Mouse (Mus musculus): ENCODE measurements at regions not wholly inside any gene's neighbourhood (a gene's known extent, or its start where the extent isn't known, plus 50 kb on each side); places are given as distances from the start of the nearest gene placed in this dataset.

DNA sequence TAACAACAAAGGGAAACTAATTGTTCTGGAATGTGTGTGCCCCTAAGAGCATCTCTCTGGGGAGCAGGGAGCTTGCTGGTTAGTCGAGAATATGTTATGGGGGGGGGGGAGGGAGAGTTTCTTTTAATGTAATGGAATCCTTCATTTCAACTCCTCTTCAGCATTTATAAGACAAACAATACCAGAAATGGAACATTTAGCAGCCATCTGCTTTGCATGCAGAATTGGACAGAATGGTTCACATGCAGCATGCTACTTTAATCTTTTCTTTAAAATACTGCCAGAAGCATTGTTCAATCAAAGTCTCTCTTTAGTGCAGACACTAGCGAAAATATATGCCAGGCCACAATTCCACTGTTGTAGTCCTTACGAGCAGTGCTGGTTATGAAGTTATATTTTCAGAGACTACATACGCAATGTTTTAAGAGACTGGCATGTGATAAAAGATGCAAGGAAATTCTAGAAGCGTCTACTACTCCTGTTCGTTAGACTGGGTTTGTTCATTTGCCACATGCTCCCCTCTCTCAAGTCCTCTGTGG is 74.2 kb upstream of the Peli1 start:
- Histone ChIP-seq H3K4me3 (ENCODE audit: control insufficient read depth in 1 of 2, insufficient read depth in 1 of 2, low read depth in 2 of 2, low read length in 2 of 2) (no peak overlapping the region), H3K36me3 (ENCODE audit: control insufficient read depth in 1 of 2, insufficient read depth in 2 of 2, low read length in 2 of 2) (no peaks in the 10 kb centered on the region), H3K9ac (ENCODE audit: control insufficient read depth, low read depth, low read length, poor library complexity, severe bottlenecking) (no peak overlapping the region), H3K9me3 (replicated peaks; ENCODE audit: insufficient read depth, low read length) (no peaks in the 10 kb centered on the region), H3K27ac (ENCODE audit: control insufficient read depth, low read depth, low read length) (no peak overlapping the region), H3K27me3 (ENCODE audit: control insufficient read depth in 1 of 2, insufficient read depth in 2 of 2, low read length in 2 of 2) (peaks cover 5 to 10% of the 10 kb centered on the region in 2 experiments; a peak in 3 of 4 replicates), H3K4me1 (ENCODE audit: control insufficient read depth in 1 of 2, insufficient read depth in 2 of 2, low read length in 2 of 2) (no peaks in the 10 kb centered on the region), H3K79me2 (ENCODE audit: control insufficient read depth, insufficient read depth, low read length, poor library complexity) (no peaks in the 10 kb centered on the region)
- no peak for DNase-seq (ENCODE audit: low read depth, low spot score)
- no peak for TF ChIP-seq UBTF (IDR thresholded peaks at IDR 0.05; ENCODE audit: borderline replicate concordance, insufficient read depth, low read depth, low read length)

DNA sequence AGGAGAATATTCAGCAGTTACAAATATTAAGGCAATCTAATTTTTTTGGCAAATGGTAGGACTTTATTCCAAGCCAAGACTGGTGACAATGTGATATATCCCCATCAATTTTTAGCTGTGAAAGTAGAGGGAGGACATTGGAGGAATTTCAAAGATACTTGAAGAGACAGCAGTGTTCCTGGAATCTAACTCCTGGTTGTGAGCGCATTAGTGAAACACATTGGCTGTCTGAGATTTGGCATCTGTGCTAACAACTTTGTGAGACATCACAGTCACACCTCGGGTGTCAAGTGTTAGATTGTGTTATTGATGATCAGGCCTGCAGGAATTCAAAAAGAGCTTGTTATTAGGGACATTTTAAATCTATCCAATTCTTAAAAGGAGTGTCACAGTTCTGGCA is 71.3 kb upstream of the Peli1 start:
- H3K4me1 ChIP-seq (ENCODE audit: control insufficient read depth in 1 of 2, insufficient read depth in 2 of 2, low read length in 2 of 2), result no peaks in the 10 kb centered on the region
- no peaks in the 10 kb centered on the region for H3K79me2 ChIP-seq (ENCODE audit: control insufficient read depth, insufficient read depth, low read length, poor library complexity)
- H3K27ac ChIP-seq (ENCODE audit: control insufficient read depth, low read depth, low read length), result no peak overlapping the region
- peaks cover 0 to 2% of the 10 kb centered on the region in 2 experiments; a peak in 3 of 4 replicates for H3K27me3 ChIP-seq (ENCODE audit: control insufficient read depth in 1 of 2, insufficient read depth in 2 of 2, low read length in 2 of 2)
- TF ChIP-seq NRF1 (IDR thresholded peaks at IDR 0.05; ENCODE audit: insufficient read depth, low read depth, low read length, poor library complexity, severe bottlenecking) (no peak), GABPA (IDR thresholded peaks at IDR 0.05; ENCODE audit: low read depth, low read length) (no peak), CTCF (IDR thresholded peaks at IDR 0.05 in 2 of 3, conservative IDR thresholded peaks at IDR 0.05 in 1 of 3; ENCODE audit: control insufficient read depth in 1 of 3, insufficient read depth in 1 of 3, low read depth in 2 of 3, low read length in 3 of 3, poor library complexity in 1 of 3, severe bottlenecking in 1 of 3) (no peak), MXI1 (IDR thresholded peaks at IDR 0.05; ENCODE audit: low read depth, low read length) (no peak), TBP (IDR thresholded peaks at IDR 0.05; ENCODE audit: low read depth, low read length) (no peak), UBTF (IDR thresholded peaks at IDR 0.05; ENCODE audit: borderline replicate concordance, insufficient read depth, low read depth, low read length) (no peak)
- H3K9me3 ChIP-seq (replicated peaks; ENCODE audit: insufficient read depth, low read length), result no peaks in the 10 kb centered on the region
- DNase-seq (ENCODE audit: low read depth, low spot score), result no peak
- H3K36me3 ChIP-seq (ENCODE audit: control insufficient read depth in 1 of 2, insufficient read depth in 2 of 2, low read length in 2 of 2), result no peaks in the 10 kb centered on the region
- no peak overlapping the region for H3K4me3 ChIP-seq (ENCODE audit: control insufficient read depth in 1 of 2, insufficient read depth in 1 of 2, low read depth in 2 of 2, low read length in 2 of 2)
- H3K9ac ChIP-seq (ENCODE audit: control insufficient read depth, low read depth, low read length, poor library complexity, severe bottlenecking), result no peak overlapping the region

DNA sequence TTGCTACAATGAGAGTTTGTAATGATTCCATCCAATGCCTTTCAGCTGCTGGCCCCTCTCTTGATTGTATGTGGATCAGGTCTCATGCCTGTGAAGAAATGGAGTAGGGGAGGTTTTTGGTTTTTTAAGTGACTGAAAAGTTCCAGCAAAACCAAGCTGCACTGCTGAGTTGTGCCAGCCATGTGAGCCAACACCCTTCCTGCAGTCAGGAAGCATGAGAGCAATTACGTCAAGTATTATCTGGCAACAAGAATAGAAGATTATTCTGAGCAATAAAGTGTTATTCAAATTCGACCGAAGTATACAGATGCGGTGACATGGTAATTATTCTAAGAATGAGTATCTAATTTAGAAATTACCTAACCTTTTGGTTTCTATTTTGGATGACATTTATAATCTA is 67.0 kb upstream of the Peli1 start:
- Histone ChIP-seq H3K36me3 (ENCODE audit: control insufficient read depth in 1 of 2, insufficient read depth in 2 of 2, low read length in 2 of 2) (no peaks in the 10 kb centered on the region), H3K27ac (ENCODE audit: control insufficient read depth, low read depth, low read length) (no peak overlapping the region), H3K27me3 (ENCODE audit: control insufficient read depth in 1 of 2, insufficient read depth in 2 of 2, low read length in 2 of 2) (peaks cover 0 to 2% of the 10 kb centered on the region in 2 experiments; a peak in 2 of 4 replicates), H3K9ac (ENCODE audit: control insufficient read depth, low read depth, low read length, poor library complexity, severe bottlenecking) (no peak overlapping the region), H3K4me1 (ENCODE audit: control insufficient read depth in 1 of 2, insufficient read depth in 2 of 2, low read length in 2 of 2) (no peaks in the 10 kb centered on the region), H3K4me3 (ENCODE audit: control insufficient read depth in 1 of 2, insufficient read depth in 1 of 2, low read depth in 2 of 2, low read length in 2 of 2) (no peak overlapping the region), H3K79me2 (ENCODE audit: control insufficient read depth, insufficient read depth, low read length, poor library complexity) (no peaks in the 10 kb centered on the region), H3K9me3 (replicated peaks; ENCODE audit: insufficient read depth, low read length) (no peaks in the 10 kb centered on the region)
- TF ChIP-seq MAZ (IDR thresholded peaks at IDR 0.05; ENCODE audit: low read depth, low read length), result no peak
- TF ChIP-seq TAL1 (IDR thresholded peaks at IDR 0.05; ENCODE audit: low read length), result no peak
- no peak for TF ChIP-seq MAFK (IDR thresholded peaks at IDR 0.05; ENCODE audit: borderline replicate concordance, low read depth, low read length)
- TF ChIP-seq CHD1 (IDR thresholded peaks at IDR 0.05; ENCODE audit: low read depth, low read length), result no peak
- TF ChIP-seq SMC3 (IDR thresholded peaks at IDR 0.05; ENCODE audit: low read depth, low read length), result no peak
- TF ChIP-seq ZKSCAN1 (IDR thresholded peaks at IDR 0.05; ENCODE audit: low read depth, low read length), result no peak
- no peak for TF ChIP-seq MAX (IDR thresholded peaks at IDR 0.05; ENCODE audit: low read length)
- no peak for TF ChIP-seq BHLHE40 (IDR thresholded peaks at IDR 0.05; ENCODE audit: borderline replicate concordance, low read depth, low read length)
- no peak for TF ChIP-seq GATA1 (IDR thresholded peaks at IDR 0.05; ENCODE audit: low read depth, low read length)
- no peak for TF ChIP-seq E2F4 (IDR thresholded peaks at IDR 0.05; ENCODE audit: borderline replicate concordance, low read depth, low read length)
- no peak for TF ChIP-seq ETS1 (IDR thresholded peaks at IDR 0.05; ENCODE audit: low read depth, low read length)
- no peak for TF ChIP-seq USF1 (IDR thresholded peaks at IDR 0.05; ENCODE audit: low read depth, low read length)
- TF ChIP-seq RAD21 (IDR thresholded peaks at IDR 0.05; ENCODE audit: low read depth, low read length), result no peak
- no peak for TF ChIP-seq TBP (IDR thresholded peaks at IDR 0.05; ENCODE audit: low read depth, low read length)
- no peak for TF ChIP-seq TCF12 (IDR thresholded peaks at IDR 0.05; ENCODE audit: low read depth, low read length)
- no peak for TF ChIP-seq ZC3H11A (IDR thresholded peaks at IDR 0.05; ENCODE audit: low read depth, low read length)
- TF ChIP-seq POLR2AphosphoS2 (IDR thresholded peaks at IDR 0.05; ENCODE audit: low read length), result no peak
- TF ChIP-seq MYC (IDR thresholded peaks at IDR 0.05; ENCODE audit: low read depth, low read length), result no peak
- no peak for TF ChIP-seq JUND (IDR thresholded peaks at IDR 0.05; ENCODE audit: low read depth, low read length)
- TF ChIP-seq ZMIZ1 (IDR thresholded peaks at IDR 0.05; ENCODE audit: low read depth, low read length), result no peak
- no peak for DNase-seq (ENCODE audit: low read depth, low spot score)
